Mouse (Mus musculus): ENCODE results near the gene Rorb. TPM values are rescaled to one million over a fixed set of nuclear protein-coding genes. Genes with fewer than 3 reads are reported as not detected.

The Rorb gene
- polyA plus RNA-seq, 1 experiment from 2014 or later: 0.80 TPM

GRCm38 (mm10) chr19:18911755-18912340, 199.1 kb downstream of the Rorb start:
- no peaks in the 10 kb centered on the region for H3K4me1 ChIP-seq (replicated peaks; ENCODE audit: control insufficient read depth, insufficient read depth, low read length)
- DNase-seq (ENCODE audit: low spot score): no peak

GRCm38 (mm10) chr19:18909641-18910040, 201.4 kb downstream of the Rorb start:
- Histone ChIP-seq H3K9ac (ENCODE audit: low read length) (no peak overlapping the region), H3K4me2 (ENCODE audit: low read length) (no peak overlapping the region), H3K27me3 (replicated peaks; ENCODE audit: control insufficient read depth, insufficient read depth, low read length) (no peaks in the 10 kb centered on the region), H3K36me3 (ENCODE audit: control insufficient read depth, insufficient read depth, low read length) (no peaks in the 10 kb centered on the region), H3K27ac (ENCODE audit: low read depth) (no peak overlapping the region), H3K4me3 (ENCODE audit: low read depth, low read length) (no peak overlapping the region), H3K4me1 (replicated peaks; ENCODE audit: control insufficient read depth, insufficient read depth, low read length) (no peaks in the 10 kb centered on the region), H3K9me3 (ENCODE audit: control insufficient read depth, low read length) (no peaks in the 10 kb centered on the region)
- DNase-seq (ENCODE audit: low spot score) (no peak), ATAC-seq (replicated peaks; ENCODE audit: low FRiP score, low TSS enrichment, low read depth) (no peak)
- WGBS: 74% methylated on average over 3 of the region's 3 CpGs

More at GRCm38 (mm10) chr19:18911755-18912340, 199.1 kb downstream of the Rorb start:
- no peak overlapping the region for H3K4me3 ChIP-seq (ENCODE audit: low read depth, low read length)
- H3K27me3 ChIP-seq (replicated peaks; ENCODE audit: control insufficient read depth, insufficient read depth, low read length): no peaks in the 10 kb centered on the region
- H3K4me2 ChIP-seq (ENCODE audit: low read length): no peak overlapping the region
- no peak overlapping the region for H3K9ac ChIP-seq (ENCODE audit: low read length)
- no peak for ATAC-seq (replicated peaks; ENCODE audit: low FRiP score, low TSS enrichment, low read depth)
- H3K27ac ChIP-seq (ENCODE audit: low read depth): no peak overlapping the region
- no peaks in the 10 kb centered on the region for H3K9me3 ChIP-seq (ENCODE audit: control insufficient read depth, low read length)
- H3K36me3 ChIP-seq (ENCODE audit: control insufficient read depth, insufficient read depth, low read length): no peaks in the 10 kb centered on the region

GRCm38 (mm10) chr19:18905511-18905910, 205.5 kb downstream of the Rorb start:
- Histone ChIP-seq H3K9ac (ENCODE audit: low read length) (no peak overlapping the region), H3K4me2 (ENCODE audit: low read length) (no peak overlapping the region), H3K4me1 (replicated peaks; ENCODE audit: control insufficient read depth, insufficient read depth, low read length) (no peaks in the 10 kb centered on the region), H3K36me3 (ENCODE audit: control insufficient read depth, insufficient read depth, low read length) (no peaks in the 10 kb centered on the region), H3K4me3 (ENCODE audit: low read depth, low read length) (no peak overlapping the region), H3K27me3 (replicated peaks; ENCODE audit: control insufficient read depth, insufficient read depth, low read length) (no peaks in the 10 kb centered on the region), H3K9me3 (ENCODE audit: control insufficient read depth, low read length) (no peaks in the 10 kb centered on the region), H3K27ac (ENCODE audit: low read depth) (no peak overlapping the region)
- DNase-seq (ENCODE audit: low spot score) (no peak), ATAC-seq (replicated peaks; ENCODE audit: low FRiP score, low TSS enrichment, low read depth) (no peak)
- WGBS: 41% methylated on average over 3 of the region's 3 CpGs

GRCm38 (mm10) chr19:18902694-18903067, 208.3 kb downstream of the Rorb start:
- no peak for ATAC-seq (replicated peaks; ENCODE audit: low FRiP score, low TSS enrichment, low read depth)

GRCm38 (mm10) chr19:18902041-18902693, 208.8 kb downstream of the Rorb start:
- Histone ChIP-seq H3K4me1 (replicated peaks; ENCODE audit: control insufficient read depth, insufficient read depth, low read length) (no peaks in the 10 kb centered on the region), H3K9ac (ENCODE audit: low read length) (no peak overlapping the region), H3K36me3 (ENCODE audit: control insufficient read depth, insufficient read depth, low read length) (no peaks in the 10 kb centered on the region), H3K27me3 (replicated peaks; ENCODE audit: control insufficient read depth, insufficient read depth, low read length) (no peaks in the 10 kb centered on the region), H3K4me3 (ENCODE audit: low read depth, low read length) (no peak overlapping the region), H3K4me2 (ENCODE audit: low read length) (0 out of 2 replicates have a peak overlapping the region, but pooled peaks have one; percentile 4), H3K27ac (ENCODE audit: low read depth) (no peak overlapping the region), H3K9me3 (ENCODE audit: control insufficient read depth, low read length) (no peaks in the 10 kb centered on the region)
- WGBS: 42% methylated on average over 15 of the region's 15 CpGs
- ATAC-seq (replicated peaks; ENCODE audit: low FRiP score, low TSS enrichment, low read depth): no peak
- DNase-seq (ENCODE audit: low spot score): no peak

More at GRCm38 (mm10) chr19:18902694-18903067, 208.3 kb downstream of the Rorb start:
- Histone ChIP-seq H3K9me3 (ENCODE audit: control insufficient read depth, low read length) (no peaks in the 10 kb centered on the region), H3K4me3 (ENCODE audit: low read depth, low read length) (no peak overlapping the region), H3K4me2 (ENCODE audit: low read length) (0 out of 2 replicates have a peak overlapping the region, but pooled peaks have one; percentile 4), H3K9ac (ENCODE audit: low read length) (no peak overlapping the region), H3K4me1 (replicated peaks; ENCODE audit: control insufficient read depth, insufficient read depth, low read length) (no peaks in the 10 kb centered on the region), H3K36me3 (ENCODE audit: control insufficient read depth, insufficient read depth, low read length) (no peaks in the 10 kb centered on the region), H3K27ac (ENCODE audit: low read depth) (no peak overlapping the region), H3K27me3 (replicated peaks; ENCODE audit: control insufficient read depth, insufficient read depth, low read length) (no peaks in the 10 kb centered on the region)
- no peak for DNase-seq (ENCODE audit: low spot score)
- WGBS: 74% methylated on average over 6 of the region's 6 CpGs

GRCm38 (mm10) chr19:18898238-18898637, 212.8 kb downstream of the Rorb start:
- H3K4me3 ChIP-seq (ENCODE audit: low read depth, low read length): no peak overlapping the region
- H3K27me3 ChIP-seq (replicated peaks; ENCODE audit: control insufficient read depth, insufficient read depth, low read length): no peaks in the 10 kb centered on the region
- H3K9me3 ChIP-seq (ENCODE audit: control insufficient read depth, low read length): no peaks in the 10 kb centered on the region
- no peak for ATAC-seq (replicated peaks; ENCODE audit: low FRiP score, low TSS enrichment, low read depth)
- H3K36me3 ChIP-seq (ENCODE audit: control insufficient read depth, insufficient read depth, low read length): no peaks in the 10 kb centered on the region
- DNase-seq (ENCODE audit: low spot score): no peak
- no peak overlapping the region for H3K9ac ChIP-seq (ENCODE audit: low read length)
- H3K27ac ChIP-seq (ENCODE audit: low read depth): no peak overlapping the region
- H3K4me1 ChIP-seq (replicated peaks; ENCODE audit: control insufficient read depth, insufficient read depth, low read length): no peaks in the 10 kb centered on the region
- no peak overlapping the region for H3K4me2 ChIP-seq (ENCODE audit: low read length)

GRCm38 (mm10) chr19:18890216-18890615, 220.8 kb downstream of the Rorb start:
- no peaks in the 10 kb centered on the region for H3K27me3 ChIP-seq (replicated peaks; ENCODE audit: control insufficient read depth, insufficient read depth, low read length)
- no peak overlapping the region for H3K9ac ChIP-seq (ENCODE audit: low read length)
- H3K9me3 ChIP-seq (ENCODE audit: control insufficient read depth, low read length): no peaks in the 10 kb centered on the region
- DNase-seq (ENCODE audit: low spot score): no peak
- peaks cover 5% of the 10 kb centered on the region; the same call in 1 of the 2 replicates for H3K4me1 ChIP-seq (replicated peaks; ENCODE audit: control insufficient read depth, insufficient read depth, low read length)
- no peak overlapping the region for H3K27ac ChIP-seq (ENCODE audit: low read depth)
- 0 out of 2 replicates have a peak, but pooled peaks have one; percentile 8 for ATAC-seq (replicated peaks; ENCODE audit: low FRiP score, low TSS enrichment, low read depth)
- WGBS: 80% methylated on average over 4 of the region's 4 CpGs
- H3K36me3 ChIP-seq (ENCODE audit: control insufficient read depth, insufficient read depth, low read length): no peaks in the 10 kb centered on the region
- H3K4me3 ChIP-seq (ENCODE audit: low read depth, low read length): no peak overlapping the region
- H3K4me2 ChIP-seq (ENCODE audit: low read length): no peak overlapping the region

GRCm38 (mm10) chr19:18889632-18890031, 221.4 kb downstream of the Rorb start:
- H3K4me3 ChIP-seq (ENCODE audit: low read depth, low read length): no peak overlapping the region
- ATAC-seq (replicated peaks; ENCODE audit: low FRiP score, low TSS enrichment, low read depth): no peak
- no peak for DNase-seq (ENCODE audit: low spot score)
- peaks cover 5% of the 10 kb centered on the region; the same call in 1 of the 2 replicates for H3K4me1 ChIP-seq (replicated peaks; ENCODE audit: control insufficient read depth, insufficient read depth, low read length)
- H3K27me3 ChIP-seq (replicated peaks; ENCODE audit: control insufficient read depth, insufficient read depth, low read length): no peaks in the 10 kb centered on the region
- H3K36me3 ChIP-seq (ENCODE audit: control insufficient read depth, insufficient read depth, low read length): no peaks in the 10 kb centered on the region
- WGBS: 84% methylated on average over 1 of the region's 1 CpGs
- peak overlapping the region; percentile 39; the same call in 1 of the 2 replicates for H3K4me2 ChIP-seq (ENCODE audit: low read length)
- no peak overlapping the region for H3K9ac ChIP-seq (ENCODE audit: low read length)
- no peak overlapping the region for H3K27ac ChIP-seq (ENCODE audit: low read depth)
- no peaks in the 10 kb centered on the region for H3K9me3 ChIP-seq (ENCODE audit: control insufficient read depth, low read length)

Data from intestine, embryonic 14.5 days (tissue).